Mouse (Mus musculus): Measurements from ENCODE around the gene Runx1.
A peak's percentile ranks its signal among the peaks of the same experiment; 100 is the strongest.

DNA sequence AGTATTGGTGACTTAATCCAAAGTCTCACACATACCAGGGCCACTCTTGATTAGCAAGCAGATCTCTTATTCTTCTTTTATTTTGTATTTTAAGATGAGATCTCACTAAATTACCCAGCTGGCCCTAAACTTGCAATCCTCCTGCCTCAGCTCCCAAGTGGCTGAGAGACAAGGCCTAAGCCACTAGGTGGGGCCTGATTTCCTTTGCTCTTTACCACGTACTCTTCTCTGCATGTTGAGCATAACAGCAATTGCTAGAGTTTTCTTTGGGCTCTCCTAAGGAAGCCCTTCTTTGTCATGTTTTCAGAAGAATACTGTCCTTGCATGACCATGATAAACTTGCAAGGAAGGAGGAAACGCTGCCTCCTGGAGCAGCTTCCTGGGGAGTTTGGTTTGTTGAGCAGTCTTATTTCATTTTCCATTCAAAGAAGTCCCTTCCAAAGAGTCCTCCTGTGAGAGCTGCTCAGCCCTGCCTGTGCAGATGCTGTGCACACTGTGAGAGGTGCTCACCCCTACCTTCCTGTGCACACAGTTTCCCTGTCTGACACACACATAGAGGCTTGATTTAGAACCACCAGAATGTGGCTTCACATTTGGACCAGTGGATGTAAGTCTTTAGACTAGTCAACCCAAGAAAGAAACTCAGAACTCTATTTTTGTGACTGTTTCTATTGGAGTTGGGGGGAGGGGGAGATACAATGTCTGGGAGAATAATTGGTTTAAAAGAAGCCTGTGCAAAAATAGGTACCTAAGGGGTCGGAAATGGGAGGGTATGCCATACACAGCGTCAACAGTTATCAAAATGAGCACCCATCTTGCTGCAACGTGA lies 11.4 kb downstream of the Runx1 start:
- TF ChIP-seq CTCF (IDR thresholded peaks at IDR 0.05; ENCODE audit: low read depth) (peak; percentile 25; the same call in 1 of the 2 replicates), EP300 (optimal IDR thresholded peaks at IDR 0.05) (no peak)

Data from stomach, postnatal 0 days (tissue).